Mouse (Mus musculus) kidney, embryonic 15.5 days (tissue): ENCODE results near the gene Mcm2. TPM values are rescaled to one million over a fixed set of nuclear protein-coding genes. Genes with fewer than 3 reads are reported as not detected.

ENCODE experiments used
- ATAC-seq: fragments of 200-750 bp; cut with Nextera tagmentation; replicated peaks from 2 replicates; pipeline ENCODE4 v1.8.0; 2017; ENCODE audit warnings: moderate TSS enrichment; ENCODE audit not compliant: low FRiP score
- H3K27ac ChIP-seq: fragments of 300-500 bp; sonication (generic); 2 replicates; pipeline ENCODE4 v1.5.1; 2015; ENCODE audit warnings: mild to moderate bottlenecking, inconsistent platforms
- H3K27me3 ChIP-seq: fragments of 300-500 bp; sonication (generic); 2 replicates; pipeline ENCODE4 v1.6.1; 2015; ENCODE audit warnings: inconsistent platforms
- H3K36me3 ChIP-seq: fragments of 300-500 bp; sonication (generic); 2 replicates; pipeline ENCODE4 v1.6.1; 2015; ENCODE audit warnings: inconsistent platforms
- H3K4me1 ChIP-seq: fragments of 300-500 bp; sonication (generic); 2 replicates; pipeline ENCODE4 v1.6.1; 2015; ENCODE audit warnings: inconsistent platforms
- H3K4me2 ChIP-seq: fragments of 300-500 bp; sonication (generic); 2 replicates; pipeline ENCODE4 v1.6.1; 2015; ENCODE audit warnings: moderate library complexity, mild to moderate bottlenecking, inconsistent platforms
- H3K4me3 ChIP-seq: fragments of 300-500 bp; sonication (generic); replicated peaks from 2 replicates; pipeline ENCODE4 v1.5.1; 2015; ENCODE audit warnings: mild to moderate bottlenecking, inconsistent platforms
- H3K9ac ChIP-seq: fragments of 300-500 bp; sonication (generic); 2 replicates; pipeline ENCODE4 v1.6.1; 2015; ENCODE audit warnings: mild to moderate bottlenecking, inconsistent platforms
- H3K9me3 ChIP-seq: fragments of 300-500 bp; sonication (generic); replicated peaks from 2 replicates; pipeline ENCODE4 v1.6.1; 2016; ENCODE audit warnings: inconsistent platforms
- WGBS: fragments of 180-500 bp; shearing (Covaris S2); methylation state at CpG from one replicate; pipeline ENCODE4 v1.1.7; 2015; ENCODE audit warnings: mixed read lengths; 5-methylcytosine and 5-hydroxymethylcytosine counted together
- polyA plus RNA-seq: library from polyadenylated mRNA; unstranded; fragments of >200 nt; fragmentation: Nextera tagmentation; extraction: Ambion mirVana; gene quantifications from 2 replicates; pipeline ENCODE4 v1.2.1, GENCODE M21; 2015

Mcm2 gene
- polyA plus RNA-seq: 145 and 158 TPM in 2 replicates

DNA sequence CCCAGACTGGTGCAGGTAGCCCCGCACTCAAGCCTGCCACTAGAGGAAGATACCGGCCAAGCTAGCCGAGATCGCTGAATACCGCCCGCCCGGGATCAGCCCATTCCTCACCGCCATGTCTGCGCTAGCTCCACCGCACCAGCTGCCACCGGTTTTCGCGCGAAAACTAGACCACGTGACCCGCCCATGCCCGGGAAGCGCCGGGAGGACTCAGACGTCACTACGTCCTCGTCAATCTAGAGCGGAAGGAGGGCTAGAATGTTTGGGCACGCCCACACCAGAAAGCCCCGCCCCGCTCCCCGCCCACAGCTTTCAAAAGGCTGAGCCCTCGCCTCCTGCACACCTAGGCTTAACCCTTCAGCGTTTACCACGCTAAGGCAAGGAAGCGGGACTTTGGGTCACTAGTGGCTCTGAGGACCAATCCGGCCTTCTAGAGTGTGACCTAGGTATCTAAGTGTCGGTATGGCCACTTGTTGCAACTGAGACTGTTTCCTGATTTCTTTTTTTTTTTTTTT, at the start of gene Mcm2:
Gene Mcm2, minus strand, starts transcription at position 247 of the 515 bp plus-strand sequence.
- Histone ChIP-seq H3K27ac (peak within 1 kb of the TSS; percentile 83), H3K9ac (peak within 1 kb of the TSS; percentile 75), H3K4me2 (peak within 1 kb of the TSS; percentile 85), H3K27me3 (no peaks in the 10 kb centered on the region), H3K4me1 (peaks cover 44% of the 10 kb centered on the region), H3K36me3 (peaks cover 34% of the 10 kb centered on the region), H3K4me3 (peak within 1 kb of the TSS; percentile 80), H3K9me3 (no peaks in the 10 kb centered on the region)
- peak; percentile 82 for ATAC-seq
- WGBS: under 1% methylated on average over 33 of the region's 33 CpGs

DNA sequence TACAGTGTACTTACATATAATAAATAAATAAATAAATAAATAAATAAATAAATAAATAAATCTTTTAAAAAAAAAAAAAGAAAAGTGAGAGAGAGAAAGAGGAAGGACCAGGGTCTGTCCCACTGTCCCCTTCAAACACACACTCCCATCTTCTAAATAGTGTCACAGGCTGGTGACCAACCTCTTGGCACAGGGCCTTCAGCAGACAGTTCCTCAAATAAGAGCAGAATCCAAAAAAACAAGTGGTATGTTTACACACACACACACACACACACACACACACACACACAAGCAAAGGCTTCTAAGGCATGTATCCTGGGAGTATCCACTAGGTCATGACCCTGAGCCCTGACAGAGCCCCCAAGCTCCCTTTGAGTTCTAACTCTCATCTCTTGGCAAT, 49.2 kb upstream of the Mcm2 start:
- H3K4me3 ChIP-seq: no peak overlapping the region
- no peaks in the 10 kb centered on the region for H3K4me1 ChIP-seq
- H3K9me3 ChIP-seq: no peaks in the 10 kb centered on the region
- H3K9ac ChIP-seq: no peak overlapping the region
- ATAC-seq: no peak
- H3K36me3 ChIP-seq: no peaks in the 10 kb centered on the region
- H3K27ac ChIP-seq: no peak overlapping the region
- no peak overlapping the region for H3K4me2 ChIP-seq
- H3K27me3 ChIP-seq: no peaks in the 10 kb centered on the region

DNA sequence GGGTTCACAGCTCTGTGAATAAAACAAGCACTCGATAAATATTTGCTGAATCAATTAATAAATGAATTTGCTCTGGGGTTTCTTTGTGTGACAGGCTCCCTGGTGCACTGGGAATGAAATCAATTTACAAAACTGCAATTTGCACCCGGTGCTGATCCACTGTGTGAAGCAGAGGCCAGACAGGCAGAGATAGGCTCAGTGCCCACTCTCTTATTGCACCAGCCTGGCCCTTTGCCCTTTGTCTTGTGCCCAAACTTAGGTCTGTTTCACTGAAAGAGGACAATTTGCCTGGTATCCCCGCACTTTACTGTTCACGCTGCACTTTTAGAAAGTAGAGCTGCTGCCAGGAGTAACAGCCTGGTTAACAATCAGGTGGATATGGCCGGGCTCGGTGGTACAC, 47.9 kb upstream of the Mcm2 start:
- Histone ChIP-seq H3K4me2 (no peak overlapping the region), H3K27ac (no peak overlapping the region), H3K4me3 (no peak overlapping the region), H3K9me3 (no peaks in the 10 kb centered on the region), H3K9ac (no peak overlapping the region), H3K4me1 (no peaks in the 10 kb centered on the region), H3K27me3 (no peaks in the 10 kb centered on the region), H3K36me3 (no peaks in the 10 kb centered on the region)
- no peak for ATAC-seq
- 92% methylated on average over 6 of the region's 6 CpGs for whole genome bisulfite sequencing

DNA sequence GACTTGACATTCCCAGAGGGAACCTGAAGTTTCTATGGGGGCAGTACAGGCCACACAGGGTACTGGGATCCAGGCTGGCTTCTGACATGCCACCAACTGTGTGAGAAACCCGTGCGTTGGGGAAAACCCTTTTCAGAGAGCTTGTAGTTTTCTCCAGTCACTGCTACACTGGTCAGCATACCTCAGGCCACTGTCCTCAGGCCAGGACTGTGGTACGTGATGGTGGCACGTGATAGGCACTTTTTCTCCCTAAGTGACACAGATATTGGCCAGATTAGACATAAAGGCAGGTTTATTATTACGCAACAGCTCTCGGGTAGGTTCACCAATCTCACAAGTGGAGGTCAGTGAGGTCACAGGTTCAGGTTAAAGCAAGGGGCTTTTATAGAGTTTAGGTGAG, 45.1 kb upstream of the Mcm2 start:
- Histone ChIP-seq H3K9ac (no peak overlapping the region), H3K4me1 (no peaks in the 10 kb centered on the region), H3K27me3 (no peaks in the 10 kb centered on the region), H3K36me3 (no peaks in the 10 kb centered on the region), H3K27ac (no peak overlapping the region), H3K9me3 (no peaks in the 10 kb centered on the region), H3K4me2 (no peak overlapping the region), H3K4me3 (no peak overlapping the region)
- WGBS: 80% methylated on average over 6 of the region's 6 CpGs
- ATAC-seq: no peak

DNA sequence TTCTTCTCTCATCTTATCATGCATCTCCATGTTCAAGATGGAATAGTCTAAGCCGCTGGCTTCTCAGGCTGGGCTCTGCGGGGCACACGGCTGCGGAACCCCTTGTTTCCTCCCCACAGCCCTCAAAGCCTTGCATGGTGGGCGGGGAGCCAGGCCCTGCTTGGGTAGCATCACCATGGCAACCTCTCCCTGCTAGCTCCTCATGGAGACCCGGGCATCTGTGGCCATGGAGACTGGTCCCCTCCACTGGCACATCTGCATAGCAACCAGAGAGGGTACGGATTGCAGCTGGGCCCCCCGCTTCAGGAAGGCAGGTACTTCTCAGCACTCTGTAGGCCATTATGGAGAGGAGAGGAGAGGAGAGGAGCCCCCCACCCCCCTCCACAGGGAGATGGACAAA, 44.0 kb upstream of the Mcm2 start:
- 50% methylated on average over 8 of the region's 8 CpGs for WGBS
- no peaks in the 10 kb centered on the region for H3K36me3 ChIP-seq
- H3K27ac ChIP-seq: no peak overlapping the region
- H3K4me3 ChIP-seq: no peak overlapping the region
- H3K9ac ChIP-seq: no peak overlapping the region
- H3K4me2 ChIP-seq: no peak overlapping the region
- no peak for ATAC-seq
- H3K4me1 ChIP-seq: no peaks in the 10 kb centered on the region
- H3K9me3 ChIP-seq: no peaks in the 10 kb centered on the region
- H3K27me3 ChIP-seq: no peaks in the 10 kb centered on the region

DNA sequence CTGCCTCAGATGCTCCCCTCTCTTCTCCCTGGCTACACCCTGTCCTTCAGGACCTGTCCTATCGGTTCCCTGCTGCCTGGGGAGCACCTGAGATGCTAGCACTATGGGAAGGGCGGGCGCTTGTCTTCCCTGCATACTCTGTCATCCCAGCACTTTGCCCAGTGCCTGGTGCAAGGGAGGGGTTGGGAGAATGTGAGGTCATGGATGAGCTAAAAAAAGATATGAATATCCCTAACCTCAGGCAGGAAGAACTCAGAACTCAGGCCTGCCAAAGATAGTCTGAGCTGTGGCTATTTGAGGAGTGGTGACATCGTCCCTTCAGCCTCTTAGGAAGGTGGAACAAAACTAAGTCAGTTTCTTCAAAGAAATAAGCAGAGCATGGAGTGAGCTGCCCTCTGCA, 43.0 kb upstream of the Mcm2 start:
- no peak overlapping the region for H3K9ac ChIP-seq
- H3K9me3 ChIP-seq: no peaks in the 10 kb centered on the region
- no peak overlapping the region for H3K4me3 ChIP-seq
- H3K36me3 ChIP-seq: no peaks in the 10 kb centered on the region
- no peak overlapping the region for H3K4me2 ChIP-seq
- no peak overlapping the region for H3K27ac ChIP-seq
- H3K27me3 ChIP-seq: no peaks in the 10 kb centered on the region
- no peak for ATAC-seq
- WGBS: 64% methylated on average over 4 of the region's 4 CpGs
- H3K4me1 ChIP-seq: no peaks in the 10 kb centered on the region

DNA sequence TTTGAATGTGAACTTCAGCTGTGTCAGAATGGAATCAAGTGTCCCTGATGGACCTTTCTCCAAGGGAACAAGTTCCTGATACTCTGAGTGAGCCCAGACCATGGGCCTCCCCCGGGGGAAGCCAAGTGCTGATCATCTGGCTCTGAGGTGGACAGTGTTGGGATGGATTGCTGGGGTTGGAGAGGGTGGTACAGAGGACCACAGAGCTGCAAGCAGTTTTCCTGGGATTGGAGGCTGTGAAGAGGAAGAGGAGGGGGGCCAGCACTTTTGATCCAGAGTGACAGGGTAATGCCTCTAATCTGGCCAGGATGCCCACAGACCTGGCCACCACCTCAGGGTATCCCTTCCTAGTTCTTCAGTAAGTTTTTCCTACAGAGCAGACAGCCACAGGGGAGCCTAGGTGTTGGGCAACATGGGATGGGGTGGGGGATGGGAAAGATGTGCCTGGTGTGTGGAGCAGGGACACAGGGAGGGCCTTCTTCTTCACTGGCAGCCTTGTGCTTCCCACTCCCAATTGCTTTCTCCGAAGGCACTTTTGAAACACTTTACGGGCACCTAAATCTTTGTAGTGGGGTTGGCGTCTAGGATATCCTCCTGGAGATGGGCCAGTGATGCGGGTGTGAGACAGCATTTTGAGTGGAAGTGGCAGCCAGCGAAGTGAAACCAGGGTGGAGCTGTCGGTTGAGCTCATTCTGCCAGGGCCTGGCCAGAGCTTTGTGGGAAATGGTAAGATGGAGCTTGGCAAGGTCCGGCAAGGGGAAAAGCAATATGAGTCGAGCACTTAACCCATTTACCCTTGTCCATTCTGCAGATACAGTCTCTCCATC, 41.7 kb upstream of the Mcm2 start:
- ATAC-seq: no peak
- Histone ChIP-seq H3K9ac (no peak overlapping the region), H3K4me1 (0 out of 2 replicates have a peak, but pooled peaks cover 2% of the 10 kb centered on the region), H3K4me3 (no peak overlapping the region), H3K4me2 (no peak overlapping the region), H3K9me3 (no peaks in the 10 kb centered on the region), H3K36me3 (no peaks in the 10 kb centered on the region), H3K27me3 (no peaks in the 10 kb centered on the region), H3K27ac (no peak overlapping the region)
- WGBS: 77% methylated on average over 9 of the region's 9 CpGs

DNA sequence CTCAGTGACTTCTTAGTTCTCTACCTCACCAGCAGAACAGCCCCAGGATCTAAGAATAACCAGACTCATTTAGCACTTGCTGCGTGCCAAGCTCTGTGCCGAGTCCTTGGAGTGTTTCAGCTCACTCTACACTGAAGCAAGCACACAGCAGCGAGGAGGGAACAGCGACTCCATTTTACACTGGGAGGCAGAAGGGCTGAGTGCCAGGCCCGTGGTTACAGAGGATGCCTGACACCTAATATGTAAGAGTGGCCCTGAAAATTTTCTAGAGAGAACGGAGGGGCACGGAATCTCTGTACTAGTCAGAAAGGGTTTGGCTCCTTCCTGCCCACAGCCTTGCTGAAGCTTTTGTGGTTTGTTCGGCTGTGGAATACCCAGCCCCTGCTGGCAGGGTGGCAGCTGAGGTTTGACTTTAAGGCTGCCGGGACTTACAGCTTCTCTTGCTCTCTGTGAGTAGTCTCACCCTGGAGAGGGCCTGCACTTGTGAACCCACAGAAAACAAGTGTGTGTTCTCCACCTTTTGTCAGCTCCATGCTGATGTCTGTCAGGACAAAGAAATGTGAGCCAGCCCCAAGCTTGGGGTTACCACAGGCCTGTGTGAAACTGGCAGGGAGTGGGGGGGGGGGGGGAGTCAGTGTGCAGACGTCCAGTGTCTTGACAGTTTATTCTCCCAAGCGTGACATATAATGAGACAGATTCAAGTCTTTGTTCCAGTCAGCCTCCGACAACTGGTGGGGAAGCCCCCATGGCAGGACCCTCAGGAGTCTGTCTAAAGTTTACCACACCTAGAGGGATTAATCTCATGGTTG, 40.9 kb upstream of the Mcm2 start:
- no peaks in the 10 kb centered on the region for H3K9me3 ChIP-seq
- WGBS: 61% methylated on average over 12 of the region's 12 CpGs
- no peak overlapping the region for H3K4me3 ChIP-seq
- H3K9ac ChIP-seq: no peak overlapping the region
- H3K36me3 ChIP-seq: no peaks in the 10 kb centered on the region
- peaks cover 9% of the 10 kb centered on the region for H3K4me1 ChIP-seq
- no peak for ATAC-seq
- H3K4me2 ChIP-seq: no peak overlapping the region
- H3K27me3 ChIP-seq: no peaks in the 10 kb centered on the region
- H3K27ac ChIP-seq: no peak overlapping the region

DNA sequence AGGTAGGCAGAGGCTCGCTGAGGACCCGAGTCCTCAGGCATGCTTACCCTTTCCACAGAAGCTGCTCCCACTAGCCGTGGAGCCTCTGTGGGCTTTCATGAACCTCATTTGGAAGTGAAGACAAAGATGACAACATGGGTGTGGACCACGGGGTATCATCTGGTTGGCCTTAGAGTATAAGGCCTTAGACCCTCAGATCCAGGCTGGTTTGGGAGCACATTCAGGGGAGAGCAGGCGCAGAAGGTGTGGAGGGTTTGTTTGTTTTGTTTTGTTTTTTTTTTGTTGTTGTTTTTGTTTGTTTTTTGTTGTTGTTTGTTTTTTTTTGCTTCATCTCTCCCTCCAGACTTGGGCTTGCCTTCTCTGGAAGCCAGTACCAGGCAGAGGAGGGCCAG, 40.1 kb upstream of the Mcm2 start:
- Histone ChIP-seq H3K4me2 (no peak overlapping the region), H3K36me3 (no peaks in the 10 kb centered on the region), H3K27ac (no peak overlapping the region), H3K27me3 (no peaks in the 10 kb centered on the region), H3K4me3 (no peak overlapping the region), H3K9me3 (no peaks in the 10 kb centered on the region), H3K9ac (no peak overlapping the region), H3K4me1 (peaks cover 18% of the 10 kb centered on the region)
- no peak for ATAC-seq
- 72% methylated on average over 5 of the region's 5 CpGs for WGBS

DNA sequence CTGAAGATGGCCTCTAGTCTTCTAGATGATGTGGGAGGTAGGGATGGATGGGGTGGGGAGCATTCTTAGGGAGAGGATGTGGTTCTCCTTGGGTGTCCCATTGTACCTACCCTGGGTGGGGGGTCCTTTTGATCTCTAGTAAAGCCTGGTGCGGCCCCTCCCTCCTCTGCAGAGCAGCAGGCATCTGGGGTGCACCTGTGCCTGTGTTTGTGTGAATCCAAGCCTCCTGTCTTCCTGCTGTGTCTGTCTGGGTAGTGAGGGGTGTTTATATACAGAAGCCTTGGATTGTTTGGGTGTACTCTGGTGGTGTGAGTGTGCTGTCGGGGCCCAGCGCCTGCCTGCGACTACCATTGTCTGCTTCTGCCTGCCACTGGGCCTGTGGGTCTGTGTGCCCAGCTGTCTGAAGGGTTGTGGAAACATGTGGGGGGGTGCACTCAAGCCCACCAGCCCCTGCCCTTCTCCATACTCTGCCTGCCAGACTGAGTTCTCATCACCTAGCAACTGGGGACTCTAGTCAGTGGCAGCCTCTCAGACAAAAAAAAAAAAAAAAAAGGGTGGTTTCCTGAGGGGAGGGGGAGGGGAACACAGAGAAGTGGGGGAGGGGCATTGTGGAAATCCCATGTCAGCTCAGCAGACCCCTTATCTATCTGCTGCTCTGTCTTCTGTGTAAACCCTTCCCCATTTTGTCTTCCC, 39.5 kb upstream of the Mcm2 start:
- no peak overlapping the region for H3K4me3 ChIP-seq
- H3K4me1 ChIP-seq: peaks cover 22% of the 10 kb centered on the region
- H3K4me2 ChIP-seq: no peak overlapping the region
- no peak overlapping the region for H3K27ac ChIP-seq
- H3K9me3 ChIP-seq: no peaks in the 10 kb centered on the region
- H3K36me3 ChIP-seq: no peaks in the 10 kb centered on the region
- ATAC-seq: no peak
- WGBS: 63% methylated on average over 4 of the region's 4 CpGs
- no peaks in the 10 kb centered on the region for H3K27me3 ChIP-seq
- H3K9ac ChIP-seq: no peak overlapping the region

DNA sequence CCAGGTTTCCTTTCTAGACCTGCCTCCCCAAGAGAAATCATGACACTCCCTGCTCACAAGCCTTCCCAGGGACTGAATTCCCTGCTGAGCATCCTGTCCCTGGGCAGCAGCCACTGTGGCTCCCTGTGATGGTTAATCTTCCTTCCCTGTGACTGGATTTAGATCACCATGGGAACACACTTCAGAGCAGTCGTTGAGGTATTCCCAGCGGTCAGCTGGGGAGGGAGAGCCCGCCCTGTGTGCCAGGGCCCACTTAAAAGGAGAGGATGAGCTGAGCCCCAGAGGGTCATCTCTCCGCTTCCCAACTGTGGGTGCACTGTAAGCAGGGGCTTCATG, 38.6 kb upstream of the Mcm2 start:
- Histone ChIP-seq H3K4me1 (peaks cover 22% of the 10 kb centered on the region), H3K9ac (no peak overlapping the region), H3K27me3 (no peaks in the 10 kb centered on the region), H3K27ac (no peak overlapping the region), H3K36me3 (no peaks in the 10 kb centered on the region), H3K4me2 (no peak overlapping the region), H3K4me3 (no peak overlapping the region), H3K9me3 (no peaks in the 10 kb centered on the region)
- 63% methylated on average over 4 of the region's 4 CpGs for WGBS
- no peak for ATAC-seq
